Mouse (Mus musculus): ENCODE measurements around the gene Tnks2. TPM values are rescaled to one million over a fixed set of nuclear protein-coding genes. Genes with fewer than 3 reads are reported as not detected.

Gene Tnks2
- polyA plus RNA-seq, 1 experiment from 2014 or later = 76.7 TPM

DNA sequence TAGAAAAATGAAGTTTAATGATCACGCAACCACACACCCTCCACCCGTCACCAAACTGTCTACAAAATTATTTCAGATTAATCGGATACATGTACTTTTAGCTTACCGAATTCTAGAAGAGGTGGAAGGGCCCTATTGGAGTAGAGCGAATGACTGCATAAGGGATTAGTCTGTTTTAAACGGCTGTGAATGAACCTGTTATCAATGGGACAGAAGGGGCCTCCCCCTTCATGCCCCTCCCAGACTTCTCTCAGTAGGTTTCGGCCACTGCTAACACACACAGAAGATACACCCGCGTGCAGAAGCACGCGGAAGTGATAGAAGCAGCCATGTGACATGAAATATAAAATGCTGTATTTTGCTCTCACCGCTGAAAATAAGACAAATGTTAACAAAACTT, 85.4 kb downstream of the Tnks2 start, which contains the start of gene Fgfbp3:
Fgfbp3 (minus strand) TSS at position 150 of the 400 bp plus-strand sequence.
- no peak for DNase-seq (ENCODE audit: low spot score)

DNA sequence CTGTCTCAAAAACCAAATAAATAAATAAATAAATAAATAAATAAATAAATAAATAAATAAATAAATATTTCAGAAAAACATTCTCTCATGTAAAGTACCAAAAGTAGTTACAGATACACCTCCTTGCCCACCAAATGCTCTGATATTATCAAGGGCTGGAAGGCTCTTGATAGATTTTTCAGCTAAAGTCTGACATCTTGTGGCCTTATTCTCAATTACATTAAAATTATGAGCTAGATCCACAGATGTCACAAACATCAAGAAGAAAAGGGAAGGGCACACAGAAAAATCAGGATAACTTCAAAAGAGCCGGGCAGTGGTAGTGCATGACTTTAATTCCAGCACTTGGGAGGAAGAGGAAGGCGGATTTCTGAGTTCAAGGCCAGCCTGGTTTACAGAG, 88.0 kb downstream of the Tnks2 start:
- no peaks in the 10 kb centered on the region for H3K36me3 ChIP-seq (replicated peaks; ENCODE audit: control insufficient read depth, insufficient read depth)
- no peaks in the 10 kb centered on the region for H3K27me3 ChIP-seq (ENCODE audit: control insufficient read depth, insufficient read depth, low read length)
- no peaks in the 10 kb centered on the region for H3K9me3 ChIP-seq (ENCODE audit: control insufficient read depth, low read length)
- peak; percentile 81 for DNase-seq (ENCODE audit: low spot score)
- no peak overlapping the region for H3K4me2 ChIP-seq (replicated peaks)
- H3K4me1 ChIP-seq (replicated peaks; ENCODE audit: control insufficient read depth, insufficient read depth, low read length) = peaks cover 22% of the 10 kb centered on the region
- H3K9ac ChIP-seq = no peak overlapping the region
- no peak overlapping the region for H3K27ac ChIP-seq
- WGBS = 34% methylated on average over 2 of the region's 2 CpGs
- no peak overlapping the region for H3K4me3 ChIP-seq (replicated peaks; ENCODE audit: low read length)
- no peak for ATAC-seq (ENCODE audit: low FRiP score)

More for the DNA sequence above, 85.4 kb downstream of the Tnks2 start, which contains the start of gene Fgfbp3:
- 6% methylated on average over 12 of the region's 12 CpGs for WGBS
- peak within 1 kb of the TSS; percentile 93 for H3K4me2 ChIP-seq (replicated peaks)
- peak within 1 kb of the TSS; percentile 90 for H3K27ac ChIP-seq
- H3K4me1 ChIP-seq (replicated peaks; ENCODE audit: control insufficient read depth, insufficient read depth, low read length) = peaks cover 11% of the 10 kb centered on the region
- no peak; the same call in 1 of the 2 replicates for ATAC-seq (ENCODE audit: low FRiP score)
- no peaks in the 10 kb centered on the region for H3K9me3 ChIP-seq (ENCODE audit: control insufficient read depth, low read length)
- H3K4me3 ChIP-seq (replicated peaks; ENCODE audit: low read length) = peak within 1 kb of the TSS; percentile 93
- no peaks in the 10 kb centered on the region for H3K36me3 ChIP-seq (replicated peaks; ENCODE audit: control insufficient read depth, insufficient read depth)
- no peaks in the 10 kb centered on the region for H3K27me3 ChIP-seq (ENCODE audit: control insufficient read depth, insufficient read depth, low read length)
- H3K9ac ChIP-seq = peak within 1 kb of the TSS; percentile 86

GRCm38 (mm10) chr19:36922936-36923335, 88.9 kb downstream of the Tnks2 start:
- H3K4me3 ChIP-seq (replicated peaks; ENCODE audit: low read length) = no peak overlapping the region
- H3K4me2 ChIP-seq (replicated peaks) = no peak overlapping the region
- peaks cover 24% of the 10 kb centered on the region for H3K4me1 ChIP-seq (replicated peaks; ENCODE audit: control insufficient read depth, insufficient read depth, low read length)
- no peak for ATAC-seq (ENCODE audit: low FRiP score)
- WGBS = 70% methylated on average over 3 of the region's 3 CpGs
- no peak overlapping the region for H3K9ac ChIP-seq
- no peaks in the 10 kb centered on the region for H3K36me3 ChIP-seq (replicated peaks; ENCODE audit: control insufficient read depth, insufficient read depth)
- no peak overlapping the region for H3K27ac ChIP-seq
- no peak for DNase-seq (ENCODE audit: low spot score)
- no peaks in the 10 kb centered on the region for H3K27me3 ChIP-seq (ENCODE audit: control insufficient read depth, insufficient read depth, low read length)
- H3K9me3 ChIP-seq (ENCODE audit: control insufficient read depth, low read length) = no peaks in the 10 kb centered on the region

- DNase-seq (ENCODE audit: low spot score) (peak; percentile 88), ATAC-seq (ENCODE audit: low FRiP score) (peak; percentile 98)
- peak within 1 kb of the TSS; percentile 96 for H3K4me2 ChIP-seq (replicated peaks)
- no peaks in the 10 kb centered on the region for H3K9me3 ChIP-seq (ENCODE audit: control insufficient read depth, low read length)
- peak within 1 kb of the TSS; percentile 91 for H3K9ac ChIP-seq
- no peaks in the 10 kb centered on the region for H3K36me3 ChIP-seq (replicated peaks; ENCODE audit: control insufficient read depth, insufficient read depth)
- H3K4me1 ChIP-seq (replicated peaks; ENCODE audit: control insufficient read depth, insufficient read depth, low read length) = peaks cover 17% of the 10 kb centered on the region
- no peaks in the 10 kb centered on the region for H3K27me3 ChIP-seq (ENCODE audit: control insufficient read depth, insufficient read depth, low read length)
- H3K27ac ChIP-seq = peak within 1 kb of the TSS; percentile 89
- WGBS = under 1% methylated on average over 96 of the region's 98 CpGs
- H3K4me3 ChIP-seq (replicated peaks; ENCODE audit: low read length) = peak within 1 kb of the TSS; percentile 75
Measured at GRCm38 (mm10) chr19:36925671-36926552, 91.9 kb downstream of the Tnks2 start, which contains the start of gene Btaf1. Btaf1 (plus strand) TSS chr19:36926079.

- H3K4me1 ChIP-seq (replicated peaks; ENCODE audit: control insufficient read depth, insufficient read depth, low read length) = peaks cover 17% of the 10 kb centered on the region
- no peaks in the 10 kb centered on the region for H3K27me3 ChIP-seq (ENCODE audit: control insufficient read depth, insufficient read depth, low read length)
- ATAC-seq (ENCODE audit: low FRiP score) = no peak
- H3K36me3 ChIP-seq (replicated peaks; ENCODE audit: control insufficient read depth, insufficient read depth) = no peaks in the 10 kb centered on the region
- peak overlapping the region; percentile 89 for H3K27ac ChIP-seq
- DNase-seq (ENCODE audit: low spot score) = no peak
- peak overlapping the region; percentile 96 for H3K4me2 ChIP-seq (replicated peaks)
- H3K4me3 ChIP-seq (replicated peaks; ENCODE audit: low read length) = peak overlapping the region; percentile 75
- H3K9me3 ChIP-seq (ENCODE audit: control insufficient read depth, low read length) = no peaks in the 10 kb centered on the region
- 2% methylated on average over 26 of the region's 26 CpGs for WGBS
- H3K9ac ChIP-seq = peak overlapping the region; percentile 91
Measured at GRCm38 (mm10) chr19:36926553-36927236, 92.7 kb downstream of the Tnks2 start.

- Histone ChIP-seq H3K27me3 (ENCODE audit: control insufficient read depth, insufficient read depth, low read length) (no peaks in the 10 kb centered on the region), H3K4me1 (replicated peaks; ENCODE audit: control insufficient read depth, insufficient read depth, low read length) (peaks cover 17% of the 10 kb centered on the region), H3K9ac (no peak overlapping the region), H3K4me3 (replicated peaks; ENCODE audit: low read length) (no peak overlapping the region), H3K9me3 (ENCODE audit: control insufficient read depth, low read length) (no peaks in the 10 kb centered on the region), H3K4me2 (replicated peaks) (peak overlapping the region; percentile 96; the same call in 1 of the 2 replicates), H3K36me3 (replicated peaks; ENCODE audit: control insufficient read depth, insufficient read depth) (no peaks in the 10 kb centered on the region), H3K27ac (no peak overlapping the region)
- no peak for ATAC-seq (ENCODE audit: low FRiP score)
- DNase-seq (ENCODE audit: low spot score) = no peak
- 86% methylated on average over 6 of the region's 6 CpGs for WGBS
Measured at GRCm38 (mm10) chr19:36927800-36928361, 93.8 kb downstream of the Tnks2 start.

- Histone ChIP-seq H3K27ac (no peak overlapping the region), H3K4me1 (replicated peaks; ENCODE audit: control insufficient read depth, insufficient read depth, low read length) (peaks cover 17% of the 10 kb centered on the region), H3K36me3 (replicated peaks; ENCODE audit: control insufficient read depth, insufficient read depth) (no peaks in the 10 kb centered on the region), H3K4me3 (replicated peaks; ENCODE audit: low read length) (no peak overlapping the region), H3K9me3 (ENCODE audit: control insufficient read depth, low read length) (no peaks in the 10 kb centered on the region), H3K4me2 (replicated peaks) (no peak overlapping the region), H3K27me3 (ENCODE audit: control insufficient read depth, insufficient read depth, low read length) (no peaks in the 10 kb centered on the region), H3K9ac (no peak overlapping the region)
- no peak for DNase-seq (ENCODE audit: low spot score)
- no peak for ATAC-seq (ENCODE audit: low FRiP score)
Measured at GRCm38 (mm10) chr19:36929816-36930215, 95.8 kb downstream of the Tnks2 start.

GRCm38 (mm10) chr19:36932097-36932496, 98.1 kb downstream of the Tnks2 start:
- H3K4me2 ChIP-seq (replicated peaks) = no peak overlapping the region

DNA sequence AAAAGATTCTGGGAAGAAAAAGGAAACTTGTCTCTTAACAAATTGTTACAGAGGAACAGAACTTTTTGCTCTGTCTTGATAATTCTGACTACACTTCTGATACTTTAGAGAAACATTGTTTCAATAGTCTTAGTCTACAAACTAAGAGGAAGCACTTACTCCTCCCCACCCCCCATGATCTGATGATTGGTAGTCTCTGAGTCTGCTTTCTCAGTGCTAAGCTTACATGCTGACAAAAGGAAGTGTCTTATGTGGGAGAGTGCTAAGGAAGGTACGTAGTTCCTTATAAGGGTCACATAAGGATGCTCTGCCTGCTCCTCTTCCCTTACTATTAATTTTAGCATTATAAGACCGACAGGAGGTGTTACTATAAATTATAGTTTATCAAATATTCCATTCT, 98.6 kb downstream of the Tnks2 start:
- Histone ChIP-seq H3K4me1 (replicated peaks; ENCODE audit: control insufficient read depth, insufficient read depth, low read length) (0 out of 2 replicates have a peak, but pooled peaks cover under 1% of the 10 kb centered on the region), H3K4me2 (replicated peaks) (no peak overlapping the region), H3K36me3 (replicated peaks; ENCODE audit: control insufficient read depth, insufficient read depth) (no peaks in the 10 kb centered on the region), H3K9me3 (ENCODE audit: control insufficient read depth, low read length) (no peaks in the 10 kb centered on the region), H3K27me3 (ENCODE audit: control insufficient read depth, insufficient read depth, low read length) (no peaks in the 10 kb centered on the region), H3K4me3 (replicated peaks; ENCODE audit: low read length) (no peak overlapping the region), H3K27ac (no peak overlapping the region), H3K9ac (no peak overlapping the region)
- ATAC-seq (ENCODE audit: low FRiP score) = no peak
- 94% methylated on average over 2 of the region's 2 CpGs for WGBS
- no peak for DNase-seq (ENCODE audit: low spot score)

More at GRCm38 (mm10) chr19:36932097-36932496, 98.1 kb downstream of the Tnks2 start:
- no peaks in the 10 kb centered on the region for H3K27me3 ChIP-seq (ENCODE audit: control insufficient read depth, insufficient read depth, low read length)
- H3K27ac ChIP-seq = no peak overlapping the region
- H3K4me1 ChIP-seq (replicated peaks; ENCODE audit: control insufficient read depth, insufficient read depth, low read length) = peaks cover 5% of the 10 kb centered on the region; the same call in 1 of the 2 replicates
- ATAC-seq (ENCODE audit: low FRiP score) (no peak), DNase-seq (ENCODE audit: low spot score) (no peak)
- no peaks in the 10 kb centered on the region for H3K9me3 ChIP-seq (ENCODE audit: control insufficient read depth, low read length)
- no peak overlapping the region for H3K9ac ChIP-seq
- no peaks in the 10 kb centered on the region for H3K36me3 ChIP-seq (replicated peaks; ENCODE audit: control insufficient read depth, insufficient read depth)
- no peak overlapping the region for H3K4me3 ChIP-seq (replicated peaks; ENCODE audit: low read length)
